Mouse (Mus musculus) layer of hippocampus, adult 9-10 months (tissue): ENCODE measurements around the gene Osbpl8.

Experiments
- DNase-seq: peaks from one replicate; pipeline ENCODE4 v3.0.0; 2022; ENCODE audit warnings: low spot score

Gene Osbpl8

GRCm38 (mm10) chr10:111314636-111315395 is 150.3 kb downstream of the Osbpl8 start:
- DNase-seq: no peak

- DNase-seq: no peak
These were observed 151.4 kb downstream of the Osbpl8 start for GRCm38 (mm10) chr10:111315940-111316339.

- DNase-seq: no peak
These were observed 153.5 kb downstream of the Osbpl8 start for GRCm38 (mm10) chr10:111318021-111318420.

GRCm38 (mm10) chr10:111318805-111319500 is 154.4 kb downstream of the Osbpl8 start:
- no peak for DNase-seq

- no peak for DNase-seq
These were observed 156.0 kb downstream of the Osbpl8 start for GRCm38 (mm10) chr10:111320579-111320978.

- DNase-seq: no peak
These were observed 163.4 kb downstream of the Osbpl8 start for GRCm38 (mm10) chr10:111327957-111328356.

- DNase-seq: no peak
These were observed 164.8 kb downstream of the Osbpl8 start for GRCm38 (mm10) chr10:111329326-111329725.

- no peak for DNase-seq
These were observed 170.3 kb downstream of the Osbpl8 start for GRCm38 (mm10) chr10:111334902-111335301.

- DNase-seq: no peak
These were observed 171.2 kb downstream of the Osbpl8 start for GRCm38 (mm10) chr10:111335517-111336352.

GRCm38 (mm10) chr10:111336353-111336713 is 171.8 kb downstream of the Osbpl8 start:
- DNase-seq: no peak

GRCm38 (mm10) chr10:111339296-111339695 is 174.7 kb downstream of the Osbpl8 start:
- DNase-seq: no peak

- DNase-seq: no peak
These were observed 177.2 kb downstream of the Osbpl8 start for GRCm38 (mm10) chr10:111341761-111342160.

- DNase-seq: no peak
These were observed 179.0 kb downstream of the Osbpl8 start for GRCm38 (mm10) chr10:111343555-111343954.
